Mouse (Mus musculus) myocyte (in vitro differentiated cells): ENCODE measurements at regions not wholly inside any gene's neighbourhood (a gene's known extent, or its start where the extent isn't known, plus 50 kb on each side); places are given as distances from the start of the nearest gene placed in this dataset.

Experiments used
- H3K27me3 ChIP-seq: one replicate; pipeline ENCODE4 v1.6.1; 2011; ENCODE audit not compliant: control insufficient read depth, insufficient read depth, insufficient read length
- H3K36me3 ChIP-seq: one replicate; pipeline ENCODE4 v1.6.1; 2011; ENCODE audit not compliant: control insufficient read depth, insufficient read depth
- H3K4me2 ChIP-seq: one replicate; pipeline ENCODE4 v1.6.1; 2011; ENCODE audit warnings: low read depth, control low read depth
- H3K4me3 ChIP-seq: one replicate; pipeline ENCODE4 v1.5.1; 2011; ENCODE audit warnings: mild to moderate bottlenecking, control low read depth, moderate library complexity
- H3K79me2 ChIP-seq: one replicate; pipeline ENCODE4 v1.6.1; 2011; ENCODE audit not compliant: control insufficient read depth, insufficient read depth
- H3ac ChIP-seq: one replicate; pipeline ENCODE4 v1.6.1; 2011; ENCODE audit not compliant: control insufficient read depth, insufficient read length
- CEBPB ChIP-seq: IDR thresholded peaks from 2 replicates; pipeline ENCODE4 v1.6.1; 2011; ENCODE audit warnings: mild to moderate bottlenecking, moderate library complexity; ENCODE audit not compliant: poor library complexity, insufficient read depth, severe bottlenecking
- E2F4 ChIP-seq: IDR thresholded peaks from one replicate; pipeline ENCODE4 v1.6.1; 2011; ENCODE audit warnings: mild to moderate bottlenecking, control low read depth, moderate library complexity; ENCODE audit not compliant: insufficient read depth
- MAX ChIP-seq: IDR thresholded peaks from one replicate; pipeline ENCODE4 v1.6.1; 2011; ENCODE audit warnings: low read depth, mild to moderate bottlenecking, control low read depth
- MYOD1 ChIP-seq, 3 experiments: IDR thresholded peaks; one replicate each; pipeline ENCODE4 v1.6.1; 2011; ENCODE audit warnings: control low read depth in 2 of 3, low read depth in 2 of 3, mild to moderate bottlenecking in 2 of 3, moderate library complexity in 1 of 3; ENCODE audit not compliant: insufficient read length in 2 of 3, control insufficient read depth in 1 of 3
- MYOG ChIP-seq, 3 experiments: IDR thresholded peaks; one replicate each; pipeline ENCODE4 v1.6.1; 2011; ENCODE audit warnings: control low read depth in 2 of 3, low read depth in 2 of 3, mild to moderate bottlenecking in 2 of 3; ENCODE audit not compliant: insufficient read length in 2 of 3, control insufficient read depth in 1 of 3, insufficient read depth in 1 of 3
- POLR2A ChIP-seq: IDR thresholded peaks from one replicate; pipeline ENCODE4 v1.6.1; 2011; ENCODE audit warnings: low read depth, mild to moderate bottlenecking, control low read depth, moderate library complexity; ENCODE audit not compliant: insufficient read length
- POLR2AphosphoS2 ChIP-seq: IDR thresholded peaks from one replicate; pipeline ENCODE4 v1.6.1; 2011; ENCODE audit warnings: low read depth, control low read depth; ENCODE audit not compliant: insufficient read length
- REST ChIP-seq: IDR thresholded peaks from one replicate; pipeline ENCODE4 v1.6.1; 2011; ENCODE audit warnings: mild to moderate bottlenecking, control low read depth, moderate library complexity; ENCODE audit not compliant: insufficient read depth, insufficient read length
- SRF ChIP-seq: IDR thresholded peaks from one replicate; pipeline ENCODE4 v1.6.1; 2011; ENCODE audit warnings: low read depth; ENCODE audit not compliant: control insufficient read depth, insufficient read length
- TCF12 ChIP-seq: IDR thresholded peaks from one replicate; pipeline ENCODE4 v1.6.1; 2011; ENCODE audit warnings: mild to moderate bottlenecking, control low read depth; ENCODE audit not compliant: poor library complexity, insufficient read depth, severe bottlenecking
- TCF3 ChIP-seq: IDR thresholded peaks from one replicate; pipeline ENCODE4 v1.6.1; 2011; ENCODE audit warnings: low read depth, control low read depth; ENCODE audit not compliant: insufficient read length
- USF1 ChIP-seq: IDR thresholded peaks from one replicate; pipeline ENCODE4 v1.6.1; 2011; ENCODE audit warnings: low read depth, mild to moderate bottlenecking, control low read depth, moderate library complexity

DNA sequence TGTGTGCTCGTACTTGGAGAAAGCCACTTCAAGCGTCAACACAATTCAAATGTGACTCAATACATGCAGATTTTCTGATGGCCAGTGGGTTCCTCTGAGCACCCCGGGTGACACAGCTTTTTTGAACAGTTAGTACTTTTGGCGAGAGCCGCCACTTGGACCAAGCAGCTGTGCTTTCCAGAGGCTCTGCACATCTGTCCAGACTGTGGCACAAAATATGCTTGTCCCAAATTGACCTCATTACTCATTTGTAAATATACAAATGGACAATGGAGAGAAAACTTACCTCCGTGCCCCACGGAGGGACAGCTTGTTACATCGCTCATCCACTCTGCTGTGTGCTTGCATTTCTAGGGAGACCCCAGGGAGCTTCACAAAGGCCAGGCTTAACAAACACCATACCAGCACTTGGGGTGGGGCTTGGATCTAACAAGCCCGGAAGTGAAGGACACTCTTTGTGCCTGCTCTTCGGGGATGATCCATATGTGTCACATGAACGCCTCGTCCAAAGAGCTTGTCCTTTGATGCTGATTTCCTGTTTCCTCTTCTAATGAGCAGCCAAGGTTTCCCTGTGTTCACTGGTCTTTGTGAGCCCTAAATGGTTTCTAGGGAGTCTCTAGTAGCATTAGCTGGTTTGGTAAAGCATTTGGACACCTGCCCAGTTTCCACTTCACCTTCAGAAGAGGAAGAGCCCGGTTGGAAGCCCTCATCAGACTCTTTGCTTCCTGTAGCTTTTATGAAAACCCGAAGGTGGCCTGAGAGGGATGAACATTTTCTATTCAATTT lies 91.6 kb upstream of the Rora start:
- H3K79me2 ChIP-seq: no peaks in the 10 kb centered on the region
- H3K4me2 ChIP-seq: no peak overlapping the region
- no peak overlapping the region for H3K4me3 ChIP-seq
- no peak for TF ChIP-seq MYOD1 (IDR thresholded peaks at IDR 0.05; ENCODE audit: control insufficient read depth in 1 of 3, insufficient read length in 2 of 3, low read depth in 2 of 3)
- no peak for TF ChIP-seq SRF
- TF ChIP-seq MAX: no peak
- TF ChIP-seq USF1: no peak
- no peak for TF ChIP-seq MYOG (IDR thresholded peaks at IDR 0.05; ENCODE audit: control insufficient read depth in 1 of 3, insufficient read depth in 1 of 3, insufficient read length in 2 of 3, low read depth in 2 of 3)
- TF ChIP-seq CEBPB: no peak
- no peak for TF ChIP-seq TCF3
- no peak for TF ChIP-seq E2F4
- TF ChIP-seq POLR2A: no peak
- TF ChIP-seq TCF12: no peak
- TF ChIP-seq POLR2AphosphoS2: no peak
- TF ChIP-seq REST: no peak
- H3ac ChIP-seq: no peak overlapping the region
- H3K36me3 ChIP-seq: no peaks in the 10 kb centered on the region
- no peaks in the 10 kb centered on the region for H3K27me3 ChIP-seq

DNA sequence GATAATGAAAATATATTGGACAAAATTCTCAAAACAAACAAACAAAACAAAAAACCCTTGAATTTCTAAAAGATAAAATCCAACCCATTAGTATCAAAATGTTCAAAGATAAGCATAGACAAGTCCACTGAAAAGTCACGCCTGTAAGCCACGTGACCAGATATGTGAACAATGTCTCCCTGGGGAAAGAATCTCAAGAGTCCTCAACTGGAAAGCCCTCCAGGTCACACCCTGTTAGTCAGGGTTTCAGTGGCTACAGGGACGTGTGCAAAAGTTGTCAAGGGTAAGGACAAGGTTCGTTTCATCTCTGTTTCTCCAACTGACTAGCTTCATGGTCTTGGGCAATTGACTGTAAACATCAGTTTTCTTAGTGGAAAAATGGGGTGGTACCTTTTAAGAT lies 90.4 kb upstream of the Rora start:
- H3K79me2 ChIP-seq: no peaks in the 10 kb centered on the region
- TF ChIP-seq E2F4: no peak
- no peak for TF ChIP-seq SRF
- TF ChIP-seq TCF12: no peak
- TF ChIP-seq POLR2AphosphoS2: no peak
- TF ChIP-seq MYOD1 (IDR thresholded peaks at IDR 0.05; ENCODE audit: control insufficient read depth in 1 of 3, insufficient read length in 2 of 3, low read depth in 2 of 3): no peak
- no peak for TF ChIP-seq MAX
- TF ChIP-seq POLR2A: no peak
- TF ChIP-seq REST: no peak
- TF ChIP-seq CEBPB: no peak
- no peak overlapping the region for H3ac ChIP-seq

DNA sequence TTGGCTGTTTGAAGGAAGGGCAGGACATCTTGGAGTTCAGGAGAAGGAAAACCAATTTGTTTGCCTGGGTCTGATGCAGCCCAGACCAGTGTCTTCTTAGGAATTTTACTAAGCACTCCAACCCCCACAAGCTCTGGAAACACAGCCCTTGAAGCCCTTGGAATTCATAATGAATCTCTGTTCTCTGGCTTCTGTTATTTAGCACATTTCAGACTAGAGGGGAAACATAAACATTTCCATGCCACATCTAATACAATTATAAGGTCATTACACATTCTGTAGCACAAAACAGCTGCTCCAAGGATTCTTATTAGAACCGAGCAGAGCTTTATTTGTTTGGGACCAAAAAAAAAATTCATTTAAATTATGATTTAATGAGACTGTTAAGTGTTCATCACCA lies 67.8 kb upstream of the Rora start:
- H3K36me3 ChIP-seq: no peaks in the 10 kb centered on the region
- no peak overlapping the region for H3ac ChIP-seq
- no peak overlapping the region for H3K4me3 ChIP-seq
- TF ChIP-seq TCF12: no peak
- TF ChIP-seq USF1: no peak
- TF ChIP-seq POLR2A: no peak
- no peak for TF ChIP-seq REST
- TF ChIP-seq POLR2AphosphoS2: no peak
- no peak for TF ChIP-seq E2F4
- TF ChIP-seq MAX: no peak
- TF ChIP-seq CEBPB: no peak
- no peak for TF ChIP-seq MYOG (IDR thresholded peaks at IDR 0.05; ENCODE audit: control insufficient read depth in 1 of 3, insufficient read depth in 1 of 3, insufficient read length in 2 of 3, low read depth in 2 of 3)
- TF ChIP-seq MYOD1 (IDR thresholded peaks at IDR 0.05; ENCODE audit: control insufficient read depth in 1 of 3, insufficient read length in 2 of 3, low read depth in 2 of 3): no peak
- no peaks in the 10 kb centered on the region for H3K27me3 ChIP-seq
- no peak overlapping the region for H3K4me2 ChIP-seq
- no peaks in the 10 kb centered on the region for H3K79me2 ChIP-seq

More for the DNA sequence above, 90.4 kb upstream of the Rora start:
- H3K4me2 ChIP-seq: no peak overlapping the region
- H3K27me3 ChIP-seq: no peaks in the 10 kb centered on the region
- H3K4me3 ChIP-seq: no peak overlapping the region
- H3K36me3 ChIP-seq: no peaks in the 10 kb centered on the region

- Histone ChIP-seq H3K36me3 (no peaks in the 10 kb centered on the region), H3K79me2 (no peaks in the 10 kb centered on the region), H3K27me3 (no peaks in the 10 kb centered on the region), H3ac (no peak overlapping the region), H3K4me2 (no peak overlapping the region), H3K4me3 (no peak overlapping the region)
- TF ChIP-seq E2F4 (no peak), TCF12 (no peak), MAX (no peak), MYOD1 (IDR thresholded peaks at IDR 0.05; ENCODE audit: control insufficient read depth in 1 of 3, insufficient read length in 2 of 3, low read depth in 2 of 3) (no peak), MYOG (IDR thresholded peaks at IDR 0.05; ENCODE audit: control insufficient read depth in 1 of 3, insufficient read depth in 1 of 3, insufficient read length in 2 of 3, low read depth in 2 of 3) (no peak), REST (no peak), CEBPB (no peak), POLR2A (no peak), USF1 (no peak), TCF3 (no peak), SRF (no peak), POLR2AphosphoS2 (no peak)
Measured at GRCm38 (mm10) chr9:68591023-68591422, 62.6 kb upstream of the Rora start.

DNA sequence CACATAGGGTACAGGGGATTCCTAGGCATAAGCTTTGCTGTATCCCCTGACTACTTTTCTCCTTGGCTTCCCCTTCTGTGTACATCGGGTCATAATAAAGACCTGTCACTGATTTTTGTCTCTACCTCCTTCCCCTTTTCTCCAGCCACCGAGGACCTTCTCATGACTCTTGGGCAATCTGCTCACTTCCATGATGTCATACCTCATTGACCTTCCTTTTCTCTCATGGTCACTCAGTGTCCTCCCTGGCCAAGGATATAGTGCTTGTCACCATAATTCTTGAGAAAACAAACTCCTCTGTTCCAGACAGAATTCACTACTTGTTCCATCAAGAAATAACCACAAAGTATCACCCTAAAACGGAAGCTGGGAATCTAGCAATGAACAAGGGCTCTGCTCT lies 60.6 kb upstream of the Rora start:
- H3ac ChIP-seq: no peak overlapping the region
- H3K36me3 ChIP-seq: no peaks in the 10 kb centered on the region
- H3K4me3 ChIP-seq: no peak overlapping the region
- no peak for TF ChIP-seq USF1
- no peak for TF ChIP-seq POLR2AphosphoS2
- TF ChIP-seq SRF: no peak
- TF ChIP-seq POLR2A: no peak
- TF ChIP-seq MAX: no peak
- no peak for TF ChIP-seq REST
- no peak for TF ChIP-seq E2F4
- no peak for TF ChIP-seq CEBPB
- TF ChIP-seq MYOD1 (IDR thresholded peaks at IDR 0.05; ENCODE audit: control insufficient read depth in 1 of 3, insufficient read length in 2 of 3, low read depth in 2 of 3): no peak
- no peak for TF ChIP-seq MYOG (IDR thresholded peaks at IDR 0.05; ENCODE audit: control insufficient read depth in 1 of 3, insufficient read depth in 1 of 3, insufficient read length in 2 of 3, low read depth in 2 of 3)
- TF ChIP-seq TCF3: no peak
- no peak for TF ChIP-seq TCF12
- H3K27me3 ChIP-seq: no peaks in the 10 kb centered on the region
- H3K79me2 ChIP-seq: no peaks in the 10 kb centered on the region
- no peak overlapping the region for H3K4me2 ChIP-seq
